Mouse (Mus musculus) olfactory bulb, adult 2 months (tissue): ENCODE measurements around the gene Syngr4. TPM values are rescaled to one million over a fixed set of nuclear protein-coding genes. Genes with fewer than 3 reads are reported as not detected.

ENCODE experiments used
- H3K27ac ChIP-seq: fragments of 200-500 bp; 2 replicates; pipeline ENCODE4 v1.5.1; 2012; ENCODE audit warnings: low read depth, low read length; ENCODE audit not compliant: insufficient read depth
- H3K4me1 ChIP-seq: fragments of 200-500 bp; 2 replicates; pipeline ENCODE4 v1.6.1; 2012; ENCODE audit warnings: low read length; ENCODE audit not compliant: control insufficient read depth, insufficient read depth
- H3K4me3 ChIP-seq: fragments of 200-500 bp; 2 replicates; pipeline ENCODE4 v1.5.1; 2012; ENCODE audit warnings: mild to moderate bottlenecking, low read depth, low read length, moderate library complexity; ENCODE audit not compliant: insufficient read depth
- CTCF ChIP-seq: fragments of 200-500 bp; IDR thresholded peaks from 2 replicates; pipeline ENCODE4 v1.5.1; 2012; ENCODE audit warnings: low read depth, mild to moderate bottlenecking, low read length, moderate library complexity; ENCODE audit not compliant: insufficient read depth
- POLR2A ChIP-seq: fragments of 200-500 bp; IDR thresholded peaks from 2 replicates; pipeline ENCODE4 v1.6.1; 2012; ENCODE audit warnings: mild to moderate bottlenecking, low read depth, low read length, moderate library complexity; ENCODE audit not compliant: insufficient read depth
- WGBS: fragments of 180-500 bp; shearing (Covaris S2); methylation state at CpG from one replicate; pipeline ENCODE4 v1.1.7; 2018; 5-methylcytosine and 5-hydroxymethylcytosine counted together
- polyA plus RNA-seq: library from polyadenylated mRNA; stranded (reverse); fragments of >200 nt; gene quantifications from 2 replicates; pipeline ENCODE4 v1.2.4, GENCODE M21; 2012; ENCODE audit warnings: low replicate concordance; ENCODE audit not compliant: missing spikeins, insufficient read depth, insufficient read length

Gene Syngr4
- polyA plus RNA-seq, 1 experiment = not detected

DNA sequence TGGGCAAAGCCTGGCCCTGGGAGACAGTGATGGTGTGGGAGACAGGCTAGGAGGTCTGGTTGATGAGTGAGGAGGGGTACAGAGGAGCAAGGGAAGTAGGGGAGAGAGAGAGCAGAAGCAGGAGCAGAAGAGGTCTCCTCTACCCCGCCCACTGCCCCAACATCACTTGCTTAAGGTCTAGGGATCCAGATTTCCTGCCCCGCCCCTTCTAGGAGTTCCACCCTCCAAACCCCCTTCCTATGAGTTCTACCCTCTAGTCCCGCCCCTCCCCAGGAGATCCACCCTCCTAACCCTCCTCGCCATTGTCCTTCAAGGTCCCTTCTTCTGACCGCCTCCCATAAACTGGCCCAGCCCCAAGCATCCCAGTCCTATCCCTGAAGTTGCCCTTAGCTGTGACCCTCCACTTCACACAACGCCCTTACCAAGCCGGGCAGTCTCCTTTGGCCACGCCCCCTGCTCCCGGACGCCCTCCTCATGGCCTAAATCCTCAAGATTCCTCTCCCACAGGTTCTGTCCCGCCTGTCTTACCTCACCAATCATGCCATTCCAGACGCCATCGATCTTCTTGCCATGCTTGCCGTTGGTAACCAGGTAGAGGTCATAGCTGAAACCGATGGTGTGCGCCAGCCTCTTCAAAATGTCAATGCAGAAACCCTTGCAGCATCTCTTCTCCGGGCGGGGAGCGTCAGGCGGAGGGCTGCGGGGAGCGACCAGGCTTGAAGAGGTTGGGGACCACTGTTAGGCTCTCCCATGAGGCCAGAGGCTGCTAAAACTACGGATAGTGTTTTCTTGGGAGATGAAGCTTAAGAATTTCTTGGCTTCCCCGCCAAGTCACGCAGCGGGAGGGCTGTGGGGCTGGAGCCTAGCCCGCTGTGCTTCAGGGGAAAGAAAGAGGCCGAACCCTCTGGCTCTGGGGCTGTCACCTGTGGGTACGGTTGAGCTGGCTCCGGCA is 39.3 kb downstream of the Syngr4 start:
- H3K4me3 ChIP-seq = peak overlapping the region; percentile 25
- no peak overlapping the region for H3K27ac ChIP-seq
- TF ChIP-seq CTCF (no peak), POLR2A (no peak)
- H3K4me1 ChIP-seq = peaks cover 13% of the 10 kb centered on the region
- WGBS = 18% methylated on average over 30 of the region's 30 CpGs

DNA sequence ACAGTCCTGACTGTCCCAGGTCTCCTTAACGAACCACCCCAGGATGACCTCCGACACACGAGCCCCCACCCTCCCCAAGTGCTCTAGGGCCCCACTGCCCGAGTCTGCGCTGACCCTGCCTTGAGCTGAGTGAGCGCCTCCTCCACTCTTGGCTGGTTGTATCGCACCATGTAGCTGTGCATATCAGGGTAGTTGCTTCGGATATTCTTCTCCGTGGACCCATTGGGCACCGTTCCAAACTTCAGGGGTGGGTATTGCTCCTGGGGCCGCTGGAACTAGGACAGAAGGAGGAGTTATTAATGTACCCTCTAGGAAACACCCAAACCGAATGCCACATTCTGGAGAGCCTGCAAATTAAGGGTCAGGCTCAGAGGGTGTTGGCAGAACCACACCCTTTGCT is 43.4 kb downstream of the Syngr4 start:
- no peak overlapping the region for H3K27ac ChIP-seq
- H3K4me1 ChIP-seq = peaks cover 18% of the 10 kb centered on the region
- 79% methylated on average over 12 of the region's 12 CpGs for WGBS
- H3K4me3 ChIP-seq = no peak overlapping the region
- TF ChIP-seq POLR2A = no peak
- no peak for TF ChIP-seq CTCF

DNA sequence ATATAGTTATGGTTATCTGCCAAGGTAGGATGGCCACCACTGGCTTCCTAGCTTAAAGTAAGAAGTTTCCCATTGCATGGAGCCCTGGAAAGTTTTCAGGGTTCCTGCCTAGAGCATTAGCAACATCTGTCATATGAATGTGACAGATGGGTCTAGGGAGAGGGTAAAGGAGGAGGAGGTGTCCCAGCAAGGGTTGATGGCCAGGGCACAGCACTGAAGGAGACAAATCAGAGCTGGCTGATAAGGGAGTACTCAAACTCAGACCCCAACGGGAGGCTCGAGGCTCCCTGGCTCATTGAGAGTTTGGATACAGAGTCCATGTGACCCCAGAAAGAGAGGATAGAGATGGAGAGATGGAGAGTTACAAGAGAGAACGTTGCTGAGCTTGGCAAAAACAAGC is 45.9 kb downstream of the Syngr4 start:
- WGBS = 78% methylated on average over 3 of the region's 3 CpGs
- TF ChIP-seq POLR2A (no peak), CTCF (no peak)
- peaks cover 5% of the 10 kb centered on the region; the same call in 1 of the 2 replicates for H3K4me1 ChIP-seq
- H3K27ac ChIP-seq = no peak overlapping the region
- H3K4me3 ChIP-seq = no peak overlapping the region

DNA sequence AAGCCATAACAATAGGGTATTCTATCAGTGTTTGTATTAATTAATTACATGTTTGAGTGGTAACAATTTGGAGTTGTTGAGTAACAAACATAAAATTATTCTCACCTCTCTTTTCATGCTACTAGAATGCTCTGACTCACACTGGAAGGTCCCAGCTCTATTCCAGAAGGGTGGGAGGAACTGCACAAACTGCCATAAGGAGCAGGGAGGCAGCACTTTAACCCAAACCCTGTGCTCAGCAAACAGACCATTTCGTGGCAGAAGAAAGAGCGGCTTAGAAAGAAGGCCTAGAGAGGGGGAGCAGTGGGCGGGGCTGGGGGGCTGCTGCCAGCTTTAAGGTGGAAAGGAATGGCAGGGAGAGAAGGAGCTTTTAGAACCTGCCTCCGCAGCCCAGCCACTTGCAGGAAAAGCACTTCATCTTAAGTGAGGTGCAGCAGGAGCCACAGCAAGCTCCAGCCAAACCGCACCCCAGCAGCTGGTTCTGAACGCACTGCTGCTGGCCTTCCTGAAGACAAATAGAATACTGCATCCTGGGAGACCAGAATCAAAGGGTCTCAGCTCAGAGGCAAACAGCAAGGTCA is 48.0 kb downstream of the Syngr4 start:
- peaks cover 5% of the 10 kb centered on the region; the same call in 1 of the 2 replicates for H3K4me1 ChIP-seq
- TF ChIP-seq CTCF (no peak), POLR2A (no peak)
- no peak overlapping the region for H3K27ac ChIP-seq
- H3K4me3 ChIP-seq = no peak overlapping the region
- WGBS = 13% methylated on average over 6 of the region's 6 CpGs

DNA sequence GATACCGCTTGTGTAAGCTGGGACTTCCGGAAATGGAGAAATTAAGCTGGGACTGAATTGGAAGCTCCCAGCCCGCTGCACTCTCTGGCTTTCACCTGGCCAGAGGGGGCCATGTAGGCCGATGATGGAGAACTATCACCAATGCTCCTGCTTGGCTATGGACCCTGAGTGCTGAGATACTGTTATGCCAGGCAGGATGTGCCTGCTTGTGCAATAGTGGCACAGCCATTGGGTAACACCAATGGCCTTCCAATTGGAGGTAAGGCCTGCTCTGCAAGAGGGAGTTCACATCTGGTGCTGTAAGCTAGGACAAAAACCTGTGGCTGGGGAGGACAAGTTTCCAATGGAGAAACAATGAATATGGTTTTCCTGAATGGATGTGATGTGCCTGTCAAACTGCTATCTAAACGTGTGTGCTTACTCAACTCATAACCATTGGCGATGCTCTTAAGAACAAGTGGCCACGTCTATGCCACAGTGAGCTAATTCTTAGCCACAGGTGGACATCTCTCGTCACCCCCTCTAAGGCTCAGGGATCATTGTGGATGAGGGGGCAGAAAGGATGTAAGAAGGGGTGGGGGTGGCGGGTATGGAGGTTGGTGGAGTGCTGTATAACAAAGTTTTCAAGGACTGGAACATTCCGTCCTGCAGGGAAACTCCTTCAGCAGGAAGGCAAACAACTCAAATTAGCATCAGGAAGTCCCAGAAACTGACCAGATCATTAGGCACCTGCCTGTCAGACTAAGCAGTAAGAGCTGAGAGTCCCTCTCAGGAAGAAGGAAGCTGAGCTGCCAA is 53.4 kb downstream of the Syngr4 start:
- H3K4me1 ChIP-seq = no peaks in the 10 kb centered on the region
- H3K4me3 ChIP-seq = no peak overlapping the region
- no peak overlapping the region for H3K27ac ChIP-seq
- 92% methylated on average over 10 of the region's 10 CpGs for WGBS
- TF ChIP-seq POLR2A = no peak
- no peak for TF ChIP-seq CTCF

Other genes starting within 250 kb of the Syngr4 start
- not detected in 2 replicates for gene Fut2, start 230.3 kb downstream of the Syngr4 start, polyA plus RNA-seq
- gene Ntn5, start 212.7 kb downstream of the Syngr4 start, polyA plus RNA-seq = not detected in 2 replicates
- not detected in 2 replicates for gene Sec1, start 202.3 kb downstream of the Syngr4 start, polyA plus RNA-seq
- gene Car11, start 196.9 kb downstream of the Syngr4 start, polyA plus RNA-seq = not detected in 2 replicates
- 386 TPM in 1 of 2 replicates, not detected in the other for gene Dbp, start 191.6 kb downstream of the Syngr4 start, polyA plus RNA-seq
- gene Rpl18, start 181.3 kb downstream of the Syngr4 start, polyA plus RNA-seq = not detected in 2 replicates
- not detected in 2 replicates for gene Sphk2, start 178.7 kb downstream of the Syngr4 start, polyA plus RNA-seq
- gene Fam83e, start 175.5 kb downstream of the Syngr4 start, polyA plus RNA-seq = not detected in 2 replicates
- not detected in 2 replicates for gene Spaca4, start 170.9 kb downstream of the Syngr4 start, polyA plus RNA-seq
- not detected in 2 replicates for gene Lmtk3, start 113.0 kb downstream of the Syngr4 start, polyA plus RNA-seq
- not detected in 2 replicates for gene Sult2b1, start 112.0 kb downstream of the Syngr4 start, polyA plus RNA-seq
- gene Cyth2, start 82.1 kb downstream of the Syngr4 start, polyA plus RNA-seq = not detected in 2 replicates
- gene Kcnj14, start 71.9 kb downstream of the Syngr4 start, polyA plus RNA-seq = not detected in 2 replicates
- gene Grwd1, start 65.8 kb downstream of the Syngr4 start, polyA plus RNA-seq = not detected in 2 replicates
- gene Kdelr1, start 23.9 kb downstream of the Syngr4 start, polyA plus RNA-seq = not detected in 2 replicates
- not detected in 2 replicates for gene Grin2d, start 18.3 kb downstream of the Syngr4 start, polyA plus RNA-seq
- not detected in 2 replicates for gene Tmem143, start 227 bp upstream of the Syngr4 start, polyA plus RNA-seq
- not detected in 2 replicates for gene Emp3, start 24.7 kb upstream of the Syngr4 start, polyA plus RNA-seq
- not detected in 2 replicates for gene Ccdc114, start 27.4 kb upstream of the Syngr4 start, polyA plus RNA-seq
- not detected in 2 replicates for gene Abcc6, start 133.6 kb upstream of the Syngr4 start, polyA plus RNA-seq
- gene Nomo1, start 137.0 kb upstream of the Syngr4 start, polyA plus RNA-seq = 117 TPM in 1 of 2 replicates, not detected in the other
- not detected in 2 replicates for gene Kcnj11, start 204.1 kb upstream of the Syngr4 start, polyA plus RNA-seq